Mouse (Mus musculus): ENCODE results near the gene Ssr1.

Ssr1 gene

GRCm38 (mm10) chr13:37980346-37980745 is 13.7 kb downstream of the Ssr1 start:
- DNase-seq (ENCODE audit: inconsistent age in 2 of 2, low spot score in 1 of 2): no peak

DNA sequence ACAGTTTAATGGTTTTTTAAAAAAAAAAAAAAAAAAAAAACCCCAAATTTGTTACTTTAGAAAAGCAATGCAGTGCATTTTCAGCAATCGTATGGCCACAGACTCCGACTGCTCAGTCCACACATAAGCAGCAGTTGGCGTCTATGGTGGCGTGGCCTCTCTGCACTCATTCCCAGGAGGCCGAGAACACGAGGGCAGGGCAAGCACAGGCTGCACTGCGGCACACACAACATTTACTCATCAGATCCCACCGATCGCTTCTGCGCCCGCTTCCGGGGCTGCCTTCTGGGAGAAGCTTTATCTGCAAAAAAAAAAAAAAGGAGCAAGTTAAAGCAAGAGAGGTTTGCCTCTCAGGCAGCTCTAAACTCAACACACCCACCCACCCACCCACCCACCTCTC is 14.5 kb downstream of the Ssr1 start:
- DNase-seq (ENCODE audit: inconsistent age in 2 of 2, low spot score in 1 of 2): no peak

GRCm38 (mm10) chr13:37974731-37975130 is 19.3 kb downstream of the Ssr1 start:
- no peak for DNase-seq (ENCODE audit: inconsistent age in 2 of 2, low spot score in 1 of 2)

GRCm38 (mm10) chr13:37974036-37974435 is 20.0 kb downstream of the Ssr1 start:
- no peak for DNase-seq (ENCODE audit: inconsistent age in 2 of 2, low spot score in 1 of 2)

GRCm38 (mm10) chr13:37970887-37971530 is 23.0 kb downstream of the Ssr1 start:
- DNase-seq (ENCODE audit: inconsistent age in 2 of 2, low spot score in 1 of 2): no peak

- no peak for DNase-seq (ENCODE audit: inconsistent age in 2 of 2, low spot score in 1 of 2)
These were observed 24.0 kb downstream of the Ssr1 start for GRCm38 (mm10) chr13:37969988-37970387.

DNA sequence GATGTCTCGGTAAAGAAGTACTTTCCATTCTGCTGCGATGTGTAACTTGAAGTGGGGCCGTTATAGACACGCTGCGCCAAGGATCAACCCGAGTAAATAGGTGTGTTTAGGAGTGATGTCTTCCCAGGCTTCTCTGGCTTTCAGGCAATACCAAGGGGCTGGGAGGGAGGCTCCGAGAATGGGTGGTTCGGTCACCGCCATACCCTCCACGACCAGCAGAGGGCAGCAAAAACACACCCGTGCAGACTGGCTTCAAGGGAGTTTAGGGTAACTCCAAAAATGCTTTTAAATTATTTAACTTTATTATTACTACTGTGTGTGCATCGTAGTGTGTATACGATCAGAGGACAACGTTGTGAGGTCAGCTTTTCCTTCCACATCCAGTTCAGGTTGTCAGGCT is 24.7 kb downstream of the Ssr1 start:
- peak; percentile 80 to 96 for DNase-seq (ENCODE audit: inconsistent age in 2 of 2, low spot score in 1 of 2)

DNA sequence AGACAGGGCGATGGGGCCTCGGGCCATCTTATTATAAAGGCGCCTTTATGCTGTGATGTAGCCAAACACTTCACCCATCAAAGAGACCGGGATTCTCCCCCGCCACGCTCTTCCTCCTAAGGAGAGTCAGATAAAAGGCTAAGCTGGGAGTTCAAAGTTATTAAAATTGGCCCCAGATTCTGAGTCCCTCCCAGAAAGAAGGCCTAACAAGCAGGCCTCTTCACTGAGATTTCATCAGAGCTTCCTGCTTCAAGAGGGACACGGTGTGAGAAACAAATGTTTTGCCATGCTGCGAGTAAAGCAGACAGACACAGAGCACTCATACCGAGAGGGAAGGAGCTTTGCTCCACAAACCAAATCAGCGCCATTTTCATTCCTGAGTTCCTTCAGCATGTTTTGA is 26.5 kb downstream of the Ssr1 start:
- no peak for DNase-seq (ENCODE audit: inconsistent age in 2 of 2, low spot score in 1 of 2)

DNA sequence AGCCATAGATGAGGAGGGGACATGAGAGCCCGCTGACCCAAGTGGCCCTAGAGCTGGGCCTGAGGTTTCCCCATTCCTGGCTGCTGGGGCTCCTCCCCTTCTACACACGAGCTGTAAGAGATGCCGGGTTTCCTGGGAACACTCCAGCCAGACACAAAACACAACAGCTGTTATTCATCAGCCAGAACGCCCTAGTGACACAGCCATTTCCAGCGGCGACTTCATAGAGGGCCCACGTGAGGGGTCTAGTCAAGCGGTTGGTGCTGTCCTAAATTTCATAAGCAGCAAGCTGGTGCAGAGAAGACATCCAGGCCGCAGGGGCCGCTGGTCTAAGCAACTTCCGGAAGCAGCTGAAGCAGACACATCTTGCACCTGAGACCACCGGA is 27.0 kb downstream of the Ssr1 start:
- no peak for DNase-seq (ENCODE audit: inconsistent age in 2 of 2, low spot score in 1 of 2)

DNA sequence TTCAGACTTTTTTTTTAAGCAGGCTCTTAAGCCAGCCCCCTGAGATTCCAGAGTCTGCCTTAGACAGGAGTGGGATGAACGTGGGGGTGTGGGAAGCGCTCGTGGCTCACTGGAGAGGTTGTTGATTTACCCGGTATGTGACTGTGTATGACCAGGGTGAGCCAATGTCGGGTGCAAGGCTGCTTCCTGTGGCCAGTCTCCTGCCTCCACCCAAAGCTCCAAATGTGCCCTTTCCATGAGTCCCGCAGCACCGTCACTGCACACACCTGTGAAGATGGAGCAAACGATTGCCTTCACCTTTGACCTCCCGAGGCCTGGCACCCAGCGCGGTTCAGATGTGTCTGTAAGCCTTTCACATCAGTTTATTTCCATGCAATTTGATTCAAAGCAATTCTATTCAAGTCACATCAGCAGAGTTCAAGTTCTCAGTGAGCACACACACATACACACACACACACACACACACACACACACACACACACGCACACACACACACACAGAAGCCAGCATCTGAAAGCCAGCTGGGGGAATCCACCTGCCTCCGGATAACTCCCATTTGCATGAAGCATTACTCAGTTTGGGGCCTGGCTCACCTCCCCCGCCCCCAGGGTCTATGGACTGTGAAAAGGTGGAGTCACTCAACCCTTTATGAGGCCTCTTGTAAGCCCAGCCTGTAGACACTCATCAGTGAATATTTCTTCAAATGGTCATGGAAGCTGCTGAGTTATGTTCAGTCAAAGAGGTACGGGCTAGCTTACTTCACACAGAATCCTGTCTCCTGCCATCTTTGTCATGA is 27.6 kb downstream of the Ssr1 start:
- no peak for DNase-seq (ENCODE audit: inconsistent age in 2 of 2, low spot score in 1 of 2)

DNA sequence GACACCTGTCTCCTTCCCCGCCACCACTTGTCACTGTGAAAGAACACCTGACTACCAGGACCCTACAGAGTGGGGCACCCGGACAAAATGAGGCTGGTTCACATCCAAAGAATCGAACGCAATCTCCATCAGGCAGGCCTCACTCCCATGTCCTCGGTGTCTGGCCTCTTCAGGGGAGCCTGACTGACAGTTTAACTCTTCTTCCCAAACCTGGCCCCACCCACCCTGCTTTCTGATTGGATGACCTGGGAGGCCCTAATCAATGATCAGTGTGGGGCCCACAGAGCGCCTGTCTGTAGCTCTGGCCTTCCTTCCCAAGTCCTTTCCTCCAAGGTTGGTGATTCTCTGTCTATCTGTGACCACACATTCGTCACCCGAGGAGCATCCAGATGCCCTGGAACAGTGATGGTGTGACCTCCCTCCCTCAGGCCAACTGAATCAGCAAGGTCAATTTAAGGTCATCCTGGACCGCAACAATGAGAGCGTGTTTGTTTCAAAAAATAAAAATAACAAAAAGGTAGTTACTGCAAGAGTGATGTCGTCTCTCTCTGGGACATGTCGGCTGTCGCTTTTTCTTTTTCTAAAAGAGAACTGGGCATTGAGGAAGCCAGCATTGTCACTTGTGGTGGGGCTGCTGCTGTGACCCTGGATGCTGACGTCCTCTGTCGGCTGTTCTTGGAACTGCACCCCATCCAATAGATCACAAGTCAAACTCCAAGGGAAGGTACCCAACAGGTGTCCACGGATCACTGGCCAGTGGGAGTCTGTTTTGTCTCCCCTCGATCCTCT is 28.7 kb downstream of the Ssr1 start:
- DNase-seq (ENCODE audit: inconsistent age in 2 of 2, low spot score in 1 of 2): no peak

GRCm38 (mm10) chr13:37964128-37965087 is 29.6 kb downstream of the Ssr1 start:
- no peak for DNase-seq (ENCODE audit: inconsistent age in 2 of 2, low spot score in 1 of 2)

- peak; percentile 79 to 93 for DNase-seq (ENCODE audit: inconsistent age in 2 of 2, low spot score in 1 of 2)
These were observed 30.5 kb downstream of the Ssr1 start for GRCm38 (mm10) chr13:37963354-37964007.

DNA sequence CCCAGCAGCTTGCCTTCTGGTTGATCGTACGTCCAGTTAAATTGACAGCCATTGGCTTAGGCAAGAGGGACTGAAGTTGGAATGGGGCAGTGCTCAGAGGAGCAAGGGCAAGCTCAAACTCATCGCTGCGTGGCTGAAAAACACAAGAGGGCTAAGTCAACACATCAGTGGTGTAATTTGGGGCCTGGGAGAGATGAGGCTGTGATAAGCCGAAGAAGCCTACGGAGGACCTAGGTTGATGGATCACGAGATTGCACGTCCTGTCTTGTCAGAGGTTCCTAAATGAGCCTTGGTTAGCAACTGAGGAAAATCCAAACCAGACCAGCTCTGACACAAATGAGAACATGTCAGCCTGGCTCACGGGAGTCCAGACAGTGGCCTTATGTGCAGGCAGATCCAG is 31.5 kb downstream of the Ssr1 start:
- no peak for DNase-seq (ENCODE audit: inconsistent age in 2 of 2, low spot score in 1 of 2)

DNA sequence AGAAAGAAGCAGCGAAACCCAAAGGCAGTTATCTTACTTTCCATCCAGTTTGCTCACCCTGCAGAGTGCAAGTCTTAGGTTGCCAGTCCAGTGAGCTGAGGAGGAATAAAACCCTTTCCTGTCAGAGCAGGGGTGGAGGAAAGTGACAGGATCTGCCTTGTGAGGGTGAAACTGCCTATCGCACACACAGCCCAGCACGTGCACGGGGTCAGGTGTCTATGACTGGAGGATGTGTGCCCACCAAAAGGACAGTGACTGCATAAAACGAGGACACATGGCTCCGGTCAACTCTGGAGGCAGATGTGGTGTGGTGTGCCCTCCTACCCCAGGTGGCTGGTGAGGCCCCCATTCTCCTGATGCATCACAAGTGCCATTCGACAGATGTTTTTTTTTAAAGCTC is 34.1 kb downstream of the Ssr1 start:
- DNase-seq (ENCODE audit: inconsistent age in 2 of 2, low spot score in 1 of 2): no peak

DNA sequence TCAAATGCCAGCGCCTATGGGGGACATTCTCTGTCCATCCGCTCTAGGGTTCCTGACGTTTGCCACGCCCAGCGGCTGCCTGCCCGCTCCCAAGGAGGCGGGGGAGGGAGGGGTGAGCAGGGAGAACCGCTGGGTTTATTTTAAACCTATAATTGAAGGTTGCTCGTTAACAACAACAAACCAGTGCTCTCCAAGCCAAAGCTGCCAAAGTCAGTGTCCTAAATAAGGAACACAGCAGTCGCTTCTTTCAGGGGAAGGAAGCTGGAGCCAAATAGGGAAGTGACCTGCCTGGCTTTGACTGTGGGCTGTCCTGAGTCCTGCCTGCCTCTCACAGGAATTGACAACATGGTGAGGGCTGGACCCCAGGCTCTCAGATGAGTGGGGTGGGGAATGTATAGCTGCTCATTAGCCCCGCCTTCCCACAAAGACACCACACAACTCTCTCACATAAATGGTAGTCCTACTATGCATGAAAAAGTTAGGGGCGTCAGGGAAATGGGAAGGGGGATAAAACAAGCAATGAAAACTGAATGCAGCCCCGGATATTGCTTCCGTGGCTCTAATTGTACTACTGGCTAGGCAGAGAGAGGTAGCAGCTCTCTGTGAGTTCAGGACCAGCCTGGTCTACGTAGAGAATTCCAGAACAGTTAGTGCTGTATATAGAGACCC is 34.6 kb downstream of the Ssr1 start:
- DNase-seq (ENCODE audit: inconsistent age in 2 of 2, low spot score in 1 of 2): no peak

GRCm38 (mm10) chr13:37958498-37959238 is 35.3 kb downstream of the Ssr1 start:
- DNase-seq (ENCODE audit: inconsistent age in 2 of 2, low spot score in 1 of 2): no peak

GRCm38 (mm10) chr13:37954318-37954717 is 39.7 kb downstream of the Ssr1 start:
- peak in 1 of 2 experiments; percentile 34 for DNase-seq (ENCODE audit: inconsistent age in 2 of 2, low spot score in 1 of 2)

DNA sequence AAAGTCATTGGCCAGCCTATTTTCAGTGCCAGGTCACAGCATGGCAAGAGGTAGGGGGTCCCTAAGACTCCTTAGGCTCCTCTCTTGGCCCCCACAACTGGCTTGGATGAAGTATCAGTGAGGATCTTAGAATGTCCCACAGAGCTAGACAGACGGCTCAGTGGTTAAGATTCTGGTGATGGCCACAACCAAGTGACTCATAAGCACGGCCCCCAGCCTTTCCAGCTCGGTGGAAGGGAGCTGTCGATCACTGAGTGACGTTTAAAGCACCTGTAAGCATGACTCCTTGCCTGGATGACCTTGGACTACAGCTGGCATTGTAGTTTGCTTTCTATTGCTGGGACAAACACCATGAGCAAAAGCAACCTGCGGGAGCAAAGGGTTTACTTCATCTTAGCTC is 41.0 kb downstream of the Ssr1 start:
- DNase-seq (ENCODE audit: inconsistent age in 2 of 2, low spot score in 1 of 2): peak in 1 of 2 experiments; percentile 54

Measured in adrenal gland, adult (tissue).